Mouse (Mus musculus): ENCODE results near the gene Gm17019. TPM values are rescaled to one million over a fixed set of nuclear protein-coding genes. Genes with fewer than 3 reads are reported as not detected.
"Not testable (repeated sequence)": the region's sequence is repeated elsewhere in the genome, so short reads cannot be mapped to it uniquely, and the experiment has no call there.

The Gm17019 gene
- polyA plus RNA-seq, 2 experiments = not detected

DNA sequence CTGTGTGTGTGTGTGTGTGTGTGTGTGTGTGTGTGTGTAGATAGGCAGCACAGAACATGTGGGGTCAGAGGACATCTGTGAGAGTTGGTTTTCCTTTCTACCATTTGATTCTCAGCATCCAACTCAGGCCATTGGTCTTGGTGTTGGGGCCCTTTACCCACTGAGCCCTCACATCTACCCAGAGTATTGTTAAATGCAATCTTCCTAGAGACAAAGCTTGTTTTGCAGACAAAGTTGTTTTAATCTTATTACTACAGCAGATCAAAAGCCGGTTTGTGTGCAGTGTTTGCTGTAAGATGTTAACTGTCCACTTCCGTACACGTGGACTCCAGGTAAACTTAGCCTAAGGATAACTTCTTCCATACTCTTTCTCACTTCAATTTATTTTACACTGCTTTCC lies 26.5 kb downstream of the Gm17019 start:
- H3K4me3 ChIP-seq (ENCODE audit: insufficient read depth in 1 of 2, low read depth in 2 of 2, low read length in 2 of 2); ATAC-seq (ENCODE audit: insufficient read depth); H3K36me3 ChIP-seq (replicated peaks; ENCODE audit: control insufficient read depth, insufficient read depth, low read depth); H3K27me3 ChIP-seq (ENCODE audit: control insufficient read depth, insufficient read depth, low read length); DNase-seq (ENCODE audit: low read depth in 3 of 3, low spot score in 3 of 3); H3K9me3 ChIP-seq (ENCODE audit: control insufficient read depth, low read length); H3K4me2 ChIP-seq (ENCODE audit: low read depth); H3K27ac ChIP-seq; H3K4me1 ChIP-seq (replicated peaks; ENCODE audit: control insufficient read depth in 2 of 2, insufficient read depth in 2 of 2, low read length in 1 of 2); H3K9ac ChIP-seq (replicated peaks): not testable (repeated sequence)
- 51% methylated on average over 3 of the region's 3 CpGs for WGBS (ENCODE audit: insufficient replicate concordance)

DNA sequence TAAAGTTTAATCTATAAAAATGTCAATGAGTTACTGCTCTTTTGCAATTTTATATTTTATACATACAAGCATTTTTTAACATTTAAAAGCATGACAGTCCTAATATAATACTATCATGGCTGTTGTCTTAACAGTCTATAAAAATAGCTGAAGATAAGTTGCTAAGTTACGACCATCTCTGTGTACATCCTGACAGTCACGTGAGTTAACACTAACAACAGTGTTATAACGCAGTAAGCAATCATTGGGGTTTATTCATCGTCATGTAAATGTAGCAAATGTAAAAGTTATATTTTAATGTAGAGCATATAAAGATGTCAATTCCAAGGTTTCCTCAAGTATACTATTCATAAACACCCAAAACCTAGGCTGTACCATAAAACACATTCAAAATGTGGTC lies 27.2 kb downstream of the Gm17019 start:
- 47% methylated on average over 2 of the region's 4 CpGs for WGBS (ENCODE audit: insufficient replicate concordance)
- not testable (repeated sequence) for H3K4me1 ChIP-seq (replicated peaks; ENCODE audit: control insufficient read depth in 2 of 2, insufficient read depth in 2 of 2, low read length in 1 of 2)
- peak; percentile 39; the same call in 1 of the 2 replicates for ATAC-seq (ENCODE audit: insufficient read depth)

DNA sequence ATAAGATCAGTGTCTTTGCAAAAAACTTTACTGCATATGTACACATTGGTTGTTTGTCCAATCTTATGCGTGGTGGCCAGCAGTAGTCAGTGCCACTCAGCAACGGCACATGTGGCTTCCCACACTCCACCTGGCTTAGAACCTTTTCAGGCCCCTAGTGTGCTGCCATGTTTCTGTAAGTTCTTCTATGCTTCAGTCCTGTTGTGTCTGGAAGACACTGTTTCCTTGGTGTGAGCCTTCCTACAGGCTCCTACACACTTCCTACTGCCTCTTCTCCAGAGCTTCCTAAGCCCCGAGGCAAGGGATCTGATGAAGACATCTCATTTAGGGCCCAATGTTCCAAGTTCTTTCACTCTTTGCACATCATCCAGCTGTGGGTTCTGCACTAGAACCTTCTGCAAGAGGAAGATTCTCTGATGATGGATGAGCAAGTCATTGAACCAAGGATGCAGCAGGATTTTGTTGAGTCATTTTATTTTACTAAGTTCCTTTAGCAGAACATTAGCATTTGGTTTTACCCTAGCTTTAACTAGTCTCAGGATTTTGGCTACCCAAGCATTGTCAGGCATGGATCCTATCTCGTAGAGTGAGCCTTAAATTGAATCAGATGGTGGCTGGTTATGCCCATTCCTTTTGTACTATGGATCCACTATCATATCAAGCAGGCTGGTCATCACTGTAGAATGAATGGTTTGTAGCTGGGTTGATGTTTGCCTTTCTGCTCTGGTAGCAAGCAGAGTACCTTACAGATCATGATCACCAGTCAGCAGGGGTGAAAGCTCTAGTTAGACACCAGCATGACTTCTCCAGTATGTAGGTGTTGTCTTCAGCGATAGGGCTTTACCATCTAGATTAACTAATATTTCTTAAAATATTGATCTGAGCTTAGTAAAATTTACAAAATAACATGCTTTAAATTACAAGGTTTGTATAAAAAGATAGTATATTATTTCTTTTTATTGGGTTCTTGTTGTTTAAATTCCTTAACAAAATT lies 27.9 kb downstream of the Gm17019 start:
- H3K9me3 ChIP-seq (ENCODE audit: control insufficient read depth, low read length); H3K9ac ChIP-seq (replicated peaks); H3K27me3 ChIP-seq (ENCODE audit: control insufficient read depth, insufficient read depth, low read length); H3K36me3 ChIP-seq (replicated peaks; ENCODE audit: control insufficient read depth, insufficient read depth, low read depth); H3K4me2 ChIP-seq (ENCODE audit: low read depth); H3K4me1 ChIP-seq (replicated peaks; ENCODE audit: control insufficient read depth in 2 of 2, insufficient read depth in 2 of 2, low read length in 1 of 2); H3K27ac ChIP-seq; H3K4me3 ChIP-seq (ENCODE audit: insufficient read depth in 1 of 2, low read depth in 2 of 2, low read length in 2 of 2); DNase-seq (ENCODE audit: low read depth in 3 of 3, low spot score in 3 of 3): not testable (repeated sequence)
- ATAC-seq (ENCODE audit: insufficient read depth) = peak; percentile 73
- WGBS (ENCODE audit: insufficient replicate concordance) = 46% methylated on average over 5 of the region's 5 CpGs

More for the DNA sequence above, 27.2 kb downstream of the Gm17019 start:
- H3K9ac ChIP-seq (replicated peaks); H3K36me3 ChIP-seq (replicated peaks; ENCODE audit: control insufficient read depth, insufficient read depth, low read depth); DNase-seq (ENCODE audit: low read depth in 3 of 3, low spot score in 3 of 3); H3K4me2 ChIP-seq (ENCODE audit: low read depth); H3K9me3 ChIP-seq (ENCODE audit: control insufficient read depth, low read length); H3K27ac ChIP-seq; H3K4me3 ChIP-seq (ENCODE audit: insufficient read depth in 1 of 2, low read depth in 2 of 2, low read length in 2 of 2); H3K27me3 ChIP-seq (ENCODE audit: control insufficient read depth, insufficient read depth, low read length): not testable (repeated sequence)

DNA sequence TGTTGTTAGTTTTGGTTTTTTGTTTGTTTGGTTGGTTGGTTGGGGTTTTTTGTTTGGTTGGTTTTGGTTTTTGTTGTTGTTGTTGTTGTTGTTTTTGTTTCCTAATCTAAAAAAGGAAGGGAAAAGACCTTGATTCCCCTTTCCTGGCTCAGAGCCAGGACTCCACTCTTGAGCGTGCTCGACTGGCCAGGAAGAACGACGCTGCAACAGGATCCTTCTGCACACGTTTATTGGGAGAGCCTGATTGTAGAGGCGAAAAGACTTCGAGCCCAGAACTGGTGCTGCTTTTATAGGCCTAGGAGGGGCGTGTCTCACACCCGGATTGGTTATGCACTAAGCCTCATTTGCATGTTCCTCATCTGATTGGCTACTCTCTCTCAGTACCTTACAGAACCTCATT lies 34.7 kb downstream of the Gm17019 start:
- not testable (repeated sequence) for H3K27me3 ChIP-seq (ENCODE audit: control insufficient read depth, insufficient read depth, low read length); ATAC-seq (ENCODE audit: insufficient read depth); H3K9me3 ChIP-seq (ENCODE audit: control insufficient read depth, low read length); H3K9ac ChIP-seq (replicated peaks); DNase-seq (ENCODE audit: low read depth in 3 of 3, low spot score in 3 of 3); H3K36me3 ChIP-seq (replicated peaks; ENCODE audit: control insufficient read depth, insufficient read depth, low read depth); H3K4me2 ChIP-seq (ENCODE audit: low read depth); H3K27ac ChIP-seq; H3K4me1 ChIP-seq (replicated peaks; ENCODE audit: control insufficient read depth in 2 of 2, insufficient read depth in 2 of 2, low read length in 1 of 2); H3K4me3 ChIP-seq (ENCODE audit: insufficient read depth in 1 of 2, low read depth in 2 of 2, low read length in 2 of 2)
- WGBS (ENCODE audit: insufficient replicate concordance) = 58% methylated on average over 9 of the region's 9 CpGs

DNA sequence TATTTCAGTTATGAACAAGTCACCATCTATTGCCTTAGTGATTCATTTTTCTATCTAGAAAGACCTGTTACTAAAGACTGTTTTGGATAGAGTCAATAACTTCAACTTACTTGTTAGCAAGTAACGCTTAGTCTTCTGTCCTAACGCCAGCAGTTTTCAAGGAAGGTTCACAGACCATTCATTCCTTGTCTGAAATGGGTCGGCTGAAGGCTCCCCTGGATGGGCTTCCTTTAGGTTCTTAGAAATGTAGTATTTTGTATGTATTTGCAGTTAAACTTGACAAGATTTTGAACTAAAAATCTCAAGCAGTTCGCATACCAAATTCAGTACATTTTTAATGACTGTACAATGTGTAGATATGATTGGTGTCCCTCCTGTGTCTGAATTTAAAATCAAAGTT lies 35.2 kb downstream of the Gm17019 start:
- H3K27ac ChIP-seq; H3K27me3 ChIP-seq (ENCODE audit: control insufficient read depth, insufficient read depth, low read length); H3K9me3 ChIP-seq (ENCODE audit: control insufficient read depth, low read length); H3K4me1 ChIP-seq (replicated peaks; ENCODE audit: control insufficient read depth in 2 of 2, insufficient read depth in 2 of 2, low read length in 1 of 2); ATAC-seq (ENCODE audit: insufficient read depth); DNase-seq (ENCODE audit: low read depth in 3 of 3, low spot score in 3 of 3); H3K4me2 ChIP-seq (ENCODE audit: low read depth); H3K4me3 ChIP-seq (ENCODE audit: insufficient read depth in 1 of 2, low read depth in 2 of 2, low read length in 2 of 2); H3K9ac ChIP-seq (replicated peaks); H3K36me3 ChIP-seq (replicated peaks; ENCODE audit: control insufficient read depth, insufficient read depth, low read depth): not testable (repeated sequence)
- 63% methylated on average over 4 of the region's 4 CpGs for WGBS (ENCODE audit: insufficient replicate concordance)

DNA sequence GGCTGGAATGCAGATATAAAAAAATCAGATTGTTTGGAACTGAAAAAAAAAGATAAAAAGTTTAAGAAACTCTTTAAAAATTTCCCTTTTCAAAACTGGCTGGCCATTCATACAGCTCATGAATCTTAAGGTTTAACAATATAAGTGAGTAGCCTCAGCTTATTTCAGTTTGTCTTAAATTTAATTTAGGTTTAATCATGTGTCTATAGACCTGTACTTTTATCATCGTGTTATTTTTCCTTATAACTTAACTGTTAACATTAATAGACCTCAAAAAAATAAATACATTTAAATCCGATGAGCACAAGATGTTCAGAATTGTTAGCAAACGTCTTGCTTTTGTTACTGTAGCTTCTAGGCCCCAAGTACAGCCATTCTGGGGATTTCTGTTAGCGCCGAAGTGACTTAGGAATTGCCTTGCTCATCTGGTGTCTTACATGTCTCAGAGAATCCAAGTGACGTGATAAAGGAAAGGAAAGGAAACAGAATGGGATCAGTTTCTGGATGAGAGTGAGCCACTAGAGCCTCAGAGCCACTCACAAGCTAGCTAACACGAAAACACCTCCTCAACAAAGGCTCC lies 36.0 kb downstream of the Gm17019 start:
- DNase-seq (ENCODE audit: low read depth in 3 of 3, low spot score in 3 of 3); H3K27ac ChIP-seq; H3K27me3 ChIP-seq (ENCODE audit: control insufficient read depth, insufficient read depth, low read length); H3K4me2 ChIP-seq (ENCODE audit: low read depth); H3K4me1 ChIP-seq (replicated peaks; ENCODE audit: control insufficient read depth in 2 of 2, insufficient read depth in 2 of 2, low read length in 1 of 2); H3K4me3 ChIP-seq (ENCODE audit: insufficient read depth in 1 of 2, low read depth in 2 of 2, low read length in 2 of 2); ATAC-seq (ENCODE audit: insufficient read depth); H3K36me3 ChIP-seq (replicated peaks; ENCODE audit: control insufficient read depth, insufficient read depth, low read depth); H3K9ac ChIP-seq (replicated peaks); H3K9me3 ChIP-seq (ENCODE audit: control insufficient read depth, low read length): not testable (repeated sequence)
- WGBS (ENCODE audit: insufficient replicate concordance) = 53% methylated on average over 6 of the region's 7 CpGs

DNA sequence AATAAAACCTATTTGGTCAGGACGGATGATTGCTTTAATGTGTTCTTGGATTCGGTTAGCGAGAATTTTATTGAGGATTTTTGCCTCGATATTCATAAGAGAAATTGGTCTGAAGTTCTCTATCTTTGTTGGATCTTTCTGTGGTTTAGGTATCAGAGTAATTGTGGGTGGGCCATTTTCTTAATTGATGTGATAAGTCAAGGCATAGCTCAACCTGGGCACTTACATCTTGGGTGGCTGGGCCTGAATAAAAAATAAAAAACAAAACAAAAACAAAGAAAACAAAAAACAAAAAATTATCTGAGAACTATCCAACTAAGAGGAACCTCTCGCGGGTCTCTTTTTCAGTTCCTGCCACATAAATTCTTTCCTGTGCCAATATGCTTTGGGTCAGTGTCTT lies 38.7 kb downstream of the Gm17019 start:
- 64% methylated on average over 6 of the region's 6 CpGs for WGBS (ENCODE audit: insufficient replicate concordance)
- not testable (repeated sequence) for H3K9ac ChIP-seq (replicated peaks); H3K4me1 ChIP-seq (replicated peaks; ENCODE audit: control insufficient read depth in 2 of 2, insufficient read depth in 2 of 2, low read length in 1 of 2); ATAC-seq (ENCODE audit: insufficient read depth); H3K9me3 ChIP-seq (ENCODE audit: control insufficient read depth, low read length); H3K36me3 ChIP-seq (replicated peaks; ENCODE audit: control insufficient read depth, insufficient read depth, low read depth); H3K27me3 ChIP-seq (ENCODE audit: control insufficient read depth, insufficient read depth, low read length); H3K4me3 ChIP-seq (ENCODE audit: insufficient read depth in 1 of 2, low read depth in 2 of 2, low read length in 2 of 2); H3K4me2 ChIP-seq (ENCODE audit: low read depth); DNase-seq (ENCODE audit: low read depth in 3 of 3, low spot score in 3 of 3); H3K27ac ChIP-seq

Data from liver, embryonic 14.5 days (tissue).